Mouse (Mus musculus) kidney, adult 2 months (tissue): ENCODE measurements around the gene Lbh. TPM values are rescaled to one million over a fixed set of nuclear protein-coding genes. Genes with fewer than 3 reads are reported as not detected.

Experiments
- DNase-seq: peaks from one replicate; pipeline ENCODE4 v3.0.0; 2021
- H3K27ac ChIP-seq: fragments of 200-500 bp; 2 replicates; pipeline ENCODE4 v1.5.1; 2012; ENCODE audit warnings: low read depth, low read length, control low read depth, inconsistent platforms; ENCODE audit not compliant: insufficient read depth
- H3K27me3 ChIP-seq: fragments of 200-500 bp; replicated peaks from 2 replicates; pipeline ENCODE4 v1.6.1; 2012; ENCODE audit warnings: mild to moderate bottlenecking, moderate library complexity, low read length, inconsistent platforms; ENCODE audit not compliant: control insufficient read depth, insufficient read depth
- H3K36me3 ChIP-seq: fragments of 200-500 bp; 2 replicates; pipeline ENCODE4 v1.6.1; 2012; ENCODE audit warnings: mild to moderate bottlenecking, moderate library complexity, low read length, inconsistent platforms; ENCODE audit not compliant: control insufficient read depth, insufficient read depth
- H3K4me1 ChIP-seq: fragments of 200-500 bp; 2 replicates; pipeline ENCODE4 v1.6.1; 2011; ENCODE audit warnings: low read length; ENCODE audit not compliant: control insufficient read depth, insufficient read depth
- H3K4me3 ChIP-seq: fragments of 200-500 bp; 2 replicates; pipeline ENCODE4 v1.5.1; 2011; ENCODE audit warnings: mild to moderate bottlenecking, low read depth, low read length, control low read depth; ENCODE audit not compliant: insufficient read depth
- CTCF ChIP-seq: fragments of 200-500 bp; conservative IDR thresholded peaks from 2 replicates; pipeline ENCODE4 v1.5.1; 2011; ENCODE audit warnings: low read depth, mild to moderate bottlenecking, control low read depth, low read length, moderate library complexity, mixed read lengths; ENCODE audit not compliant: insufficient read depth, insufficient read length
- POLR2A ChIP-seq: fragments of 200-500 bp; IDR thresholded peaks from one replicate; pipeline ENCODE4 v1.6.1; 2011; ENCODE audit warnings: low read depth, low read length, control low read depth
- WGBS: fragments of 180-500 bp; shearing (Covaris S2); methylation state at CpG from one replicate; pipeline ENCODE4 v1.1.7; 2018; 5-methylcytosine and 5-hydroxymethylcytosine counted together
- polyA plus RNA-seq: library from polyadenylated mRNA; depleted of rRNA; stranded (reverse); fragments of >200 nt; gene quantifications from 2 replicates; pipeline ENCODE4 v1.2.3, GENCODE M21; 2012

Lbh gene
- polyA plus RNA-seq, 1 experiment = 66.4 TPM

GRCm38 (mm10) chr17:72938871-72939568 is 20.9 kb downstream of the Lbh start:
- Histone ChIP-seq H3K27ac (no peak overlapping the region), H3K36me3 (no peaks in the 10 kb centered on the region), H3K4me1 (peaks cover 9% of the 10 kb centered on the region; the same call in 1 of the 2 replicates), H3K4me3 (no peak overlapping the region), H3K27me3 (no peaks in the 10 kb centered on the region)
- 81% methylated on average over 15 of the region's 15 CpGs for WGBS
- TF ChIP-seq POLR2A (no peak), CTCF (no peak)
- DNase-seq = no peak

- H3K4me1 ChIP-seq = peaks cover 9% of the 10 kb centered on the region; the same call in 1 of the 2 replicates
- H3K27me3 ChIP-seq = no peaks in the 10 kb centered on the region
- H3K36me3 ChIP-seq = no peaks in the 10 kb centered on the region
- no peak overlapping the region for H3K4me3 ChIP-seq
- no peak for DNase-seq
- WGBS = 64% methylated on average over 6 of the region's 6 CpGs
- no peak for TF ChIP-seq CTCF
- TF ChIP-seq POLR2A = no peak
- no peak overlapping the region for H3K27ac ChIP-seq
These were observed 21.4 kb downstream of the Lbh start for GRCm38 (mm10) chr17:72939569-72939899.

- H3K27ac ChIP-seq = no peak overlapping the region
- DNase-seq = no peak
These were observed 26.3 kb downstream of the Lbh start for GRCm38 (mm10) chr17:72944368-72944767.

GRCm38 (mm10) chr17:72947111-72947859 is 29.2 kb downstream of the Lbh start:
- Histone ChIP-seq H3K36me3 (no peaks in the 10 kb centered on the region), H3K4me3 (no peak overlapping the region), H3K27me3 (no peaks in the 10 kb centered on the region), H3K27ac (no peak overlapping the region), H3K4me1 (peaks cover 4% of the 10 kb centered on the region; the same call in 1 of the 2 replicates)
- DNase-seq = peak; percentile 55
- 40% methylated on average over 6 of the region's 6 CpGs for WGBS
- TF ChIP-seq POLR2A (no peak), CTCF (no peak)

More at GRCm38 (mm10) chr17:72944368-72944767, 26.3 kb downstream of the Lbh start:
- Histone ChIP-seq H3K4me1 (peaks cover 4% of the 10 kb centered on the region; the same call in 1 of the 2 replicates), H3K27me3 (no peaks in the 10 kb centered on the region), H3K36me3 (no peaks in the 10 kb centered on the region), H3K4me3 (no peak overlapping the region)
- TF ChIP-seq POLR2A (no peak), CTCF (no peak)
- whole genome bisulfite sequencing = 78% methylated on average over 5 of the region's 5 CpGs

- DNase-seq = no peak
- TF ChIP-seq POLR2A (no peak), CTCF (no peak)
- WGBS = 59% methylated on average over 9 of the region's 9 CpGs
- H3K27me3 ChIP-seq = no peaks in the 10 kb centered on the region
- H3K36me3 ChIP-seq = no peaks in the 10 kb centered on the region
- H3K4me3 ChIP-seq = no peak overlapping the region
- H3K27ac ChIP-seq = peak overlapping the region; percentile 63
- H3K4me1 ChIP-seq = peaks cover 4% of the 10 kb centered on the region; the same call in 1 of the 2 replicates
These were observed 30.0 kb downstream of the Lbh start for GRCm38 (mm10) chr17:72948119-72948518.

GRCm38 (mm10) chr17:72949247-72949701 is 31.2 kb downstream of the Lbh start:
- Histone ChIP-seq H3K4me1 (peaks cover 4% of the 10 kb centered on the region; the same call in 1 of the 2 replicates), H3K27me3 (no peaks in the 10 kb centered on the region), H3K27ac (no peak overlapping the region), H3K36me3 (no peaks in the 10 kb centered on the region), H3K4me3 (no peak overlapping the region)
- WGBS = 88% methylated on average over 7 of the region's 7 CpGs
- DNase-seq = no peak
- TF ChIP-seq POLR2A (no peak), CTCF (no peak)

GRCm38 (mm10) chr17:72951331-72951730 is 33.2 kb downstream of the Lbh start:
- H3K27ac ChIP-seq = no peak overlapping the region
- no peak overlapping the region for H3K4me3 ChIP-seq
- DNase-seq = no peak
- H3K27me3 ChIP-seq = no peaks in the 10 kb centered on the region
- TF ChIP-seq POLR2A (no peak), CTCF (no peak)
- no peaks in the 10 kb centered on the region for H3K36me3 ChIP-seq
- peaks cover 4% of the 10 kb centered on the region; the same call in 1 of the 2 replicates for H3K4me1 ChIP-seq
- 80% methylated on average over 6 of the region's 6 CpGs for WGBS
